Mouse (Mus musculus): ENCODE results near the gene Ppm1d. TPM values are rescaled to one million over a fixed set of nuclear protein-coding genes. Genes with fewer than 3 reads are reported as not detected.

Ppm1d gene
- total RNA-seq, 1 experiment from 2014 or later = 15.4 TPM

DNA sequence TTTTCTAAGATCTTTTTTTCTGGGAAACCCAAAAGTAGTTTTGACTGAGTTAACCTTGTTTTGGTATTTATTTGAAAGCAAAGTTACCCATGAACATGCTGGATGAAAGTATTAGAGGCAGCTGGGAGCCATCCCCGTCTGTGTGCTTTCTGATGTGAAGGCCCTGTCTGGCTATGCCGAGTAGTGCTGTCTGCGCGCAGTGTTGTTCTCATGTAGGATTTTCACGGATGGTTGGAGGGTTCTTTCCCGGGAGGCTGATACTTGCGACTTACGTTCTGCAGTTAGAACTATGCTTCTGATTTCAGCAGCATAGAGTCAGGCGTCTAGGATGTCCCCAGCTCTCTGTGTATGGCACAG, 81.8 kb downstream of the Ppm1d start:
- ATAC-seq (replicated peaks; ENCODE audit: insufficient number of reproducible peaks, low FRiP score, low TSS enrichment, poor library complexity, severe bottlenecking) = no peak

DNA sequence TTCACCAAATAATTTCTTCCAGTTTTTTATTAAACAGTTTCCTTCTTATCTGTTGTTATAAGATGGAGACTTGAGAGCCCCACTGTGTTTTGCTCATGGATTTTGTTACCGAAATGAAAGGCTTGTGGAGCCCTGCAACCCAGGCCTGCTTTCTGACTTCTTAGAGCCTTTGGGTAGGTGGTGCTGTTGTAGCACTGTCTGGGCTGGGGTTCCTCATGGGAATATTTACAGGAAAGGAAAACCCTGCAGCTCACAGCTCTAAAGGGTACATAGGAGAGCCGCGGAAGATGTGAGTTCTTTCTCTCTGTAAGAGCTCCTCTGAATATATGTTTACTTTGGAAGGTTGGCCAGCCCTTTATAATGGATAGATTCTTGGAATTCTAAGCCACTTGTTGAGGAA, 82.9 kb downstream of the Ppm1d start:
- no peak for ATAC-seq (replicated peaks; ENCODE audit: insufficient number of reproducible peaks, low FRiP score, low TSS enrichment, poor library complexity, severe bottlenecking)

DNA sequence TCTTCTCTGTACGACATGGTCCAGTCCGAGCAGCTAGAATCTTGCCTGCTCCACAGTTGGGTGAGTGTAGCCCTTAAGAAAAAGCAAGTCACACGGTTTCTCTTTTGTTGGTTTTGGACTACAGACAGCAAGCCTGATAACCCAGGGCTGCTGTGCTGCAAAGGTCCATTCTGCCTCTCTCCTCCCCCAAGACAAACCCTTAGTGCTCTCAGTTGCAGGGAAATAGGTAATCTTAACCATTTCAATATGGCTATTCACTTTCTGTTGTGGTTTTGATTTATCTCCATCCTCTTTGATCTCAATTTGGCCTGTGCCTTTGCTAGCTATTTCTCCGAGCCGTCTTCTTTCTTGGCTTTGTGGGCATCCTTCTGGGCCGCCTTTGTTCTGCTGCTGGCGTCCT, 84.3 kb downstream of the Ppm1d start:
- ATAC-seq (replicated peaks; ENCODE audit: insufficient number of reproducible peaks, low FRiP score, low TSS enrichment, poor library complexity, severe bottlenecking) = no peak

Other genes starting within 250 kb of the Ppm1d start
- gene Usp32, start 171.1 kb upstream of the Ppm1d start, total RNA-seq (2017) = 80.2 to 120 TPM (median 84.8 TPM) in 3 replicates
- gene 1700125H20Rik, start 140.8 kb upstream of the Ppm1d start, total RNA-seq (2017) = not detected in 3 replicates
- 17.1 to 25.7 TPM (median 21.6 TPM) in 3 replicates for gene Appbp2, start 76.1 kb upstream of the Ppm1d start, total RNA-seq (2017)
- gene Bcas3, start 41.9 kb downstream of the Ppm1d start, total RNA-seq (2017) = 19.2 to 32.8 TPM (median 29.5 TPM) in 3 replicates